Mouse (Mus musculus) cerebellum, adult 11-12 months (tissue): ENCODE measurements at regions not wholly inside any gene's neighbourhood (a gene's known extent, or its start where the extent isn't known, plus 50 kb on each side); places are given as distances from the start of the nearest gene placed in this dataset.
"Not testable (repeated sequence)": the region's sequence is repeated elsewhere in the genome, so short reads cannot be mapped to it uniquely, and the experiment has no call there.

Source experiments
- DNase-seq: peaks from one replicate; pipeline ENCODE4 v3.0.0; 2022

DNA sequence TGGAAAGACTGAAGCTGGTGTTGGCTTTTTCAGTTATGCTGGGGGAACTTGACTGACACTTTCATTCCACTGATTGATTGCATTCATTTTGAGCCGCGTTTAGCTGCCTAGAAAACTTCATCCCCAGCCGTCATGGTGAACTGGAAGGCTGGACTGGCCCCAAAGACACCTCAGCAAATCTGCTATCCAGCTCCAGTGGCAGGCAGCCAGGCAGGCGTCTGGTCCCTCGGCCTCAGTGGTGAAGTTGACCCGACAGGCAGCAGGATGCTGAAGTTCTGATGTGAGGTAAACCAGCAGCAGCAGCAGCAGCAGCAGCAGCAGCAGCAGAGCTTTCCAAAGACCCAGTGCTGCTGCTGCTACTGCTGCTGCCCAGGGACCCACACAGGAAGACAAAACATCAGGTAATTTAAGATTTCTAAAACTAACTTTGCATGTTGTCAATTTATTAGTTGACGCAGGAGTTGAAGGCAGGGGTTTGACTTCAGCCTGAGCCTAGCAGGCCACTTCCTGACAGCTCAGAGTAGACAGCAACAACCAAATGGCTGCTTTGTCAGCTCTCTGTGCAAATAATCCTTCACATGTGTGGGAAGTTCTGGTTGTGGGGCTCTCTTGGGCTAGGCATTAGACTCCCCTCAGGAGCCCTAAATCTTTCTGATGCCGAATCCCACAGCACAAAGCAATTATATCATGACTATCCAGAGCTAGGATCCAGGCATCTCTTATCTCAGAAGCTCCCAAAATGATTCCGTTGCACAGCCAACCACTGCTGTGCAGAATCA is 200.4 kb upstream of the Nhs start:
- DNase-seq: no peak

- DNase-seq: no peak
These were observed 188.8 kb upstream of the Nhs start for GRCm38 (mm10) chrX:162348341-162348740.

GRCm38 (mm10) chrX:162347886-162348285 is 188.4 kb upstream of the Nhs start:
- no peak for DNase-seq

GRCm38 (mm10) chrX:162345497-162346143 is 186.1 kb upstream of the Nhs start:
- peak; percentile 17 for DNase-seq

GRCm38 (mm10) chrX:162332121-162332520 is 172.6 kb upstream of the Nhs start:
- DNase-seq: no peak

GRCm38 (mm10) chrX:162307646-162308045 is 148.1 kb upstream of the Nhs start:
- no peak for DNase-seq

DNA sequence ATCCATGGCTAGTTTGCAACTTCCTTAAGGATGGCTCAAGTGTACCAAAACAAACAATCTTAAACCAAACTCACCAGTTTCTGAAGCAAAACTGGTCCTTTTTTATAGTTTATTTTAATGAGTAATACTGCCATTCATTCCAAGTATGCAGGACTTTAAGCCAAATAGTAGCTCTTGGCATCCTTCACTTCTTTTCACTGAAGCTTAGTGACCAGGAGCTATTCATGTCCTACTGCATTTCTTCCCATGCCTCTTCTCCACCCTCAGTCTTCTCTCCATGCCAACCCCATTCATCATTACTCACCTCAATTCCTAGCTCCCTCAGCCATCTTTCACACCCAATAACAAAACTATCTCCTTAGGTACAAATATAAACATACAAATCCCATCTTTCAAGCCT is 144.6 kb upstream of the Nhs start:
- no peak for DNase-seq

DNA sequence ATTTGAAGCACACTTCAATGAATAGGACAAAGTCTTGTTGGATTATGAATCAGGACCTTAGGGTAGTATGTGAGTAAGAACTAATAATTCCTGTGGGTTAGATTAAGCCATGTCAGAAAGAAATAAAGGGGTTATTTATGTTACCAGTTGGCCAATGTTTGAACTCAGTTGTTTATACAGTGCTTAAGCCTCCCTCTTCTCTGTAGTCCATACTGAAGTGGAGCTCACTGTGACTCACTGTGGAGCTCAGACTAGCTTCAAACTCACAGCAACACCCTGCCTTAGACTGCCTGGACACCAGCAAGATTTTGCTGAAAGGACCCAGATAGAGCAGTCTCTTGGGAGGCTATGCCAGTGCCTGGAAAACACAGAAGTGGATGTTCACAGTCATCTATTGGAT is 143.3 kb upstream of the Nhs start:
- DNase-seq: no peak

DNA sequence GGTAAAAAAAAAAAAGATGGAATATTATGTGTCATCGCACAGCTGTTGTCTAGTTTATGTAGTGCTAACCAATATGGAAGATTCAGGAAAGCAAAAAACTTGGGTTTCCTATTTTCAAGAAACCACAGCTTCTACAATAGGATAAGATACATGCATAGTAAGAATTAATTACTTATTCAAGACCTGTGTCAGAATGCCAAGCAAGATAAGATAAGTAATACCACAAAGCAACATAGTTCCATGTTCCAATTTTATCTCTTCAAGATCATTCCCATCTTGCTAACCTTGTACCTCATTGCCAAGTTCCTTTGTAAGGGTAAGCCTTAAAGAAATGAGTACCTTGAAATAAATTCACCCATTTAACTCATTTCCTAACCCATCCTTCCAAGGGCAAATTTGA is 131.7 kb upstream of the Nhs start:
- no peak for DNase-seq

GRCm38 (mm10) chrX:162286155-162286554 is 126.6 kb upstream of the Nhs start:
- DNase-seq: not testable (repeated sequence)

GRCm38 (mm10) chrX:162284252-162284651 is 124.7 kb upstream of the Nhs start:
- DNase-seq: no peak

DNA sequence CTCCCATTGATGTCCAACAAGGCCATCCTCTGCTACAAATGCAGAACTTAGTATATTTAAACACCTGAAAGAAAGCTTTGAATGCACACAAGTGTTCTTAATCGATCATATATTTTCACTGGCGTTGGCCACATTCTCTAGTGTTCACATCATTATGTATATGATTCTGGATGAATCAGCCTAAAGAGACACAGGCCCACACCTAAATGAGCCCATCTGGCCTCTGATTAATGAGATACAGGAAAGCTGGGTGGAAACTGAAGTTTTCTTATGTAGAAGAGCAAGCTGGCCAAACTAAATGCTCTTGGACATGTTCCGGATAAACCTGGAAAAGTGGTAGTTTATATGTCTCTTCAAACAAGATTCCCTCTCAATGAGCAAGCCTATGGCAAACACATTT is 123.2 kb upstream of the Nhs start:
- DNase-seq: no peak

DNA sequence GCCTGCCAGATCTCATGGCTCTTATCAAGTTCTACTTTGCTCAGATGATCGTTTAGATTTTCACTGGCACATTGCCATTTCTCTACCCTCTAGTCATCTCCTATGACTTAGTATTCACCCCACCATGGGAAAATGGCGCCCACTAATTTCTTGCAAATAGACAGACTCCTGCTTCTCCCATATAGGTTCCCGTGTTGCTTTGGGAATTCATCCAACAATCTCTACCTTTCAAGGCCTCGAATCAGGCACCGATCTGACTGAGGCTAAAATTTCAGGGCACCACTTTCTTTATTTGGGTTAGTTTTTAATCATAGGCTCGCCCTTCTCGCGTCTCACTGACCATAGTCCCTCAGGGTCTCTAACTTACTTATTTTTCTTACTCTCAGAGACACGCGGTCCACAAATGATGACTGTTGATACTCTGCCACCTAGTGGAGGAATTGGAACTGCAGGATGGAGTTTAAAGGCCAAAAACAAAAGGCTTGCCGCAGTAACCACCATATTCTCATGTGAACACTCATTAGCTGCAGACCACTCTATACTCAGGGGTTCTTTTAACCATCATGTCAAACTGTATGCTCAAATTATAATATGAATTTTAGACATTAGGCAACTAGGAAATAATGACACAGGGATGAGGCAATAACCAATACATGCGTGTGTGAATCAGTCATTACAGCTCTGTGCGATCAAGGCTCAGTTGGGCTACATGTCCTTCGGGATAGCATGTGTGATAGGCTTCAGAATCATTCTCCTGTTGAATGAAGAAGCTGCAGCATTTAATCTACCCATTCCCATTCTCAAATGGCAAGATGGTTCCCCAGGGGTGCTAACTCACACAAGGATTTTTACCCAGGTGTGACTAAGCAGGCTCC is 119.5 kb upstream of the Nhs start:
- DNase-seq: peak; percentile 3

DNA sequence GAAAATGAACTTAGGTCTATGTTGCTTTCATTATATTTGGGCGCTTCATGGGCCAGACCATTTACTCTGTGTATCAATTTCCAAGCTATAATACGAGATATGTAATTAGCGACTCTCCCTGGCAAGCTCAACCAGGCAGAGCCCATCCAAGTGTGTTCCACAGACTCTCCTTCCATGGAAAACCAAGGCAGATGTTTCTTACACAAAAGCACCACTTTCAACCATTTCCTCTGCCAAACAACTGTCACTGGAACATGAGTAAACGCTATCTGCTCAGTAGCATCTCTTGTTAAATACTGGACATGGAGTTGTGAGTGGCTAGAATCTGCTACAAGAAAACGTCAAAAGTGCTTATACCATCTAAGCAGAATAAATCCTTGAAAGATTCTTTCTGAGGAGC is 115.1 kb upstream of the Nhs start:
- DNase-seq: no peak

DNA sequence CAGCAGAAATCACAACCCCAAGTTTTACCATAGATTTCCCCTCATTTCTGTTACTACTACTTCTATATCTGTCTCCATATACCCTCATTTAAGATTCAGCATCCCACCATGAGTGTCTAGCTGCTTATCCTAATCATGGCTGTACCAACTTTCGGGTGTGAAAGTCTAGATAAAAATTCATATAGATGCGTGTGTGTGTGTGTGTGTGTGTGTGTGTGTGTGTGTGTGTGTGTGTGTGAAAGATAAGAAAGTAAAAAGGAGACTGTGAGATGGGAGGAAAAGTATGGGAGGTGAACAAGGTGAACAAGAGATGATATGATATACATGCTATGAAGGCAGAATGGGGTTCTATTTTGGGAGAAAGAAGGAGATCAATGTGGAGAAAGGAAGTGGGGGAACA is 111.7 kb upstream of the Nhs start:
- DNase-seq: no peak

DNA sequence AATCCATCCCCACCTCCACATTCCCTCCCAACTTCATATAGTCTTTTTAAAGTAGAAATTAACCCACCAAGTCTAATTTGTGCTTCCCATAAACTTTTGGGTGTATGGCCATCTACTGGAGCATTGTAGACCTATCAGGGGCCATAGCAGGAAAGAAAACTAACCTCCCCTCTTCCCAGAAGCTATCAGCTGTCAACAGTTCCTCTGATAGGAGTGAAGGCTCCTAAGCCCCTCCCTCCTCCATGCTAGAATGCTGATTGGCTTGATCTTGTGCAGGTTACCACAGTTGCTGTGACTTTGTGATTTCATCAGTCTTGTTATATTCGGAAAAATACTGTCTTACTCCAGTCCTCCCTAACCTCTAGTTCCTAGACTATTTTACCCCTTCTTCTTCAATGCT is 109.4 kb upstream of the Nhs start:
- DNase-seq: no peak

DNA sequence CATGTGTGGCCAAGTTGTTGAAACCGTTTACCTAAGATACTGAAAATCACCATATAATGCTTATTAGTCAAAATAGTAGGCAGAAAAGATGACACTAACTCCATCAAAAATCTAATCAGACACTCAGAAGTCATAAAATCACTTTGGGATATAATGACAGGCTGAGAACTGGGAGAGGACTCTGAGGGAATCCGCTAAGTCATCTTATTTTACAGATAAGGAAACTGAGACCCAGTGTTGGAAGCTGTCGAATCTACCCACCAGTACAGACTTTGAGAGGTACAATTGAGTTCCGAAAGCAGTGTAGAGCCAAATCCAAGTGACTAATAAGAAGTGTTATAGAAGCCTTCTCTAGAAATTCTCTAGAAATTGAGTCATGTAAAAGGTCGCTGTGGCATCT is 108.6 kb upstream of the Nhs start:
- DNase-seq: no peak

DNA sequence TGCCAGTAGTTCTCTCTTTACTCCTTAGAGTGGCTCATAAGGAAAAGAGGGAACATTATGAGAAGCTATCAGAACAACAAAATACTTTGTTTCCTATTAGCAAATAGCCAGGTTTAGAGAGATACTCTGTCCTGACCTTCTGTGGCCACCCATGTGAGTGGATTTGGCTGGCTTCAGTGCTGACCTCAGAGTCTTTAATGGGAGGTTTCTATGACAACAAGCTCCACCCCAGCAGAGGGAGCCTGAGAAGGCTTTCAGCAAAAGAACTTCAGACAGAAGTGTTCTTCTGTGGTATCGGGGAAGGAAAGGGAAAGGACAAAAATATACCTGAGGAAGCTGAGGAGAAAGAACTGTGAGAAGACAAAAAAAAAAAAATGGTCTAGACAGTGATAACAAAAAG is 108.1 kb upstream of the Nhs start:
- no peak for DNase-seq

GRCm38 (mm10) chrX:162266769-162267168 is 107.2 kb upstream of the Nhs start:
- no peak for DNase-seq

DNA sequence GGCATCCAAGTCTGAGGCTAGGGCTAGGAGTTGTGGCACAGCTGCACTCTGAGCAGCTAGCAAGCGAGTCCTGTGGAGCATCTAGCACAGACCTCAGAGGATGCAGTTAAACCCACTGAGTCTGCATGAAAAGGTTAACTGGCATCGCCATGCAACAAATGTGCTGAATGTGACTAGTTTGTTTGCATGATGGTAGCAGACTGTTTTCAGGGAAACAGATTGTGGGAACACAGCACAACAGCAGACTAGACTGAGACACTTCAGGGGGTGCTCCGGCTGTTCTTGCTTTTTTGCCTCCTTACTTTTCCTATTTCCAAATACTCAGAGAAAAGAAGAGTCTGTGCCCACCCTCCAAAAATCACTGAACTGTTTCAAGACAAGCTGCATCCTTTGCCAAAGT is 97.9 kb upstream of the Nhs start:
- DNase-seq: no peak

- no peak for DNase-seq
These were observed 96.3 kb upstream of the Nhs start for GRCm38 (mm10) chrX:162255873-162256272.

- no peak for DNase-seq
These were observed 81.8 kb upstream of the Nhs start for GRCm38 (mm10) chrX:162241291-162241690.

DNA sequence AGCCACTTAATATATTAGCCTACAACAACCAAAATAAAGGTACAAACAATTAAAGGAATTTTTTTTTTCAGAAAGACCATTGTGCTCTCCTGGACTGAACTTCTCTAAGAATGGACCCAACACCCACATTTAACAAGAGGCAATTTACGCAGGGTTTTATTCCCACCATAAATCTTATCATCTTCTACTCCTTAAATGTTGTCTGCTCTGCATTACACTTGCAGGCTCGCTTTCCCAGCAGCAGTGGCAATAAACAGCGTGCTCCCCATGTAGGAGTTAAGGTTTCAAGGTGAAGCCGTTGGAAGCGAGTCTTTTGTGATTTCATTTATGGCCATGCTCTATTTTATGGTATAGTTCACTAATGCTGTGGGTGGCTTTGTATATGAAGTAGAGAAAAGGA is 76.0 kb upstream of the Nhs start:
- no peak for DNase-seq

GRCm38 (mm10) chrX:162210848-162211247 is 51.3 kb upstream of the Nhs start:
- no peak for DNase-seq
